Mouse (Mus musculus) testis, postnatal 14 days (tissue): ENCODE results near the gene Poc1b.

Experiments used
- DNase-seq: peaks from one replicate; pipeline ENCODE4 v3.0.0; 2021; ENCODE audit warnings: low spot score

Poc1b gene

DNA sequence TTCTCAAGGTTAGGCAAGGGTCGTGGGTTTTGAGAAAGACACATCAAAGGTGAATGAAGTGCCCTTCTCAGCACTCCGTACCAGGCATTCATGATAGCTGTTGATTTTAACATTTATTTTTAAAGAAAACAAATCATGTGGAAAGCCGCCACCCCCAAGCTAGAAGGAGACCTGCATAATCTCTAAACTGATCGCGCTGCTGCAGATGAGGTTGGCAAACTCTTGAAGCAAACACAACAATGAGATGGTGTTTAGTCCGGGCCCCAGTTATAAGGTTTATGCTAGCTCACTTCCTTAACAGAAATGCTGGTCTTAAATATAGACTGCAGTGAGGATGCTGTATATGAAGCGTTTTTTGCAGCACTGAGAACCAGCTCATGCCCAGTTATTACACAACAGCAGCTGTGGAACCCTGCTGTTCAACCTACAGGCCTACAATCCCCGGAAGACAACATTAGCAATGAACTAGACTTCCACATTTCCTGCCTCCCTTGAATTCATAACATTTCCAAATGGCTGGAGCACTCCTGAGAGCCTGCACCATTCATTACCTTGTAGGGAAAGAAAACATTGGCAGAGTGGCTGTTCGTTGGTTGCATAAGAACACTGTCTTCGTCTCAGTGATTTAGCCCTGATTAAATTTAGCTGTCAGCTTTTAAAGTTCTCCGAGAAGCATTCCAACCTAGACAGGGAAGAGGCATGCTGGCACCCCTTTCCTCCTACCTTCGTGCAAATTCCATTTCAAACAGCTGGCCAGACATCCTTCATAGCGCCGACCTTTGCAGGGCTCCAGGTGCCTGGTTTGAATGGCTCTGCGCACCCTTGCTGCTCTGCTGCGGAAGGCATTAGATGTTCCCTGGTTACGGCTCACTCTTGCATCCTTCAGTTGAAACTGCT lies 121.4 kb downstream of the Poc1b start:
- no peak for DNase-seq

GRCm38 (mm10) chr10:99229031-99229684 lies 122.3 kb downstream of the Poc1b start:
- no peak for DNase-seq

DNA sequence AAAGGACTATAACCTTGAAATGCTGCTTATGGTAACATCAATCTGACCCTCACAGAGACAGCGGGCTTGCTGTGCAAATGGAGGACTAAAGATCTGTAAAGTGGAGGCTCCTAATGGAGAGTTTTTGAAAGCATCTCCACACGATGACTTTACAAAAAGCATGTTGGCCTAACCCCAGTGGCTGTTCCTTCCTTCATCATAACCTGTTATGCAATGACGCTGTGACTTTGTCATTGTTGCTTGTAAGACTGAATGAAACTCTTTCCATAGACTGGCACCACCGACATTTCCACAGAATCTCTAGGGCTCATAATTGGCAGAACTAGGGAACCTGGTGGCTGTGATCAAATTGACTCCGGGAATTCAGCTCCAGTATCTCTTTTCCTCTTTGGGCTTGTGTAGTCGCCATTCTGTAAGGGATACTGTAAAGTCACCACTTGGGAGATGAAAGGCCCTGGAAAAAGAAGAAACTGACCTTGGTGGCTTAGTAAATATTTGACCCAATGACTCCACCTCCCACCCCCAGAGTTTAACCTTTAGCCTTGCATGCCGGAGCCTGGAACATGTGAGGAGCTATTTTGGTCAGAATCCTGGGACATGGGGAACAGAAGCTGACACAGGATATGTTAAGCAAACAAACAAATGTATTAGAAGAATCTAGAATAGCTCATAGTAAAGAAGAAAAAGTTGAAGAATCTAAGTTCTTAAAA lies 125.8 kb downstream of the Poc1b start:
- DNase-seq: no peak

DNA sequence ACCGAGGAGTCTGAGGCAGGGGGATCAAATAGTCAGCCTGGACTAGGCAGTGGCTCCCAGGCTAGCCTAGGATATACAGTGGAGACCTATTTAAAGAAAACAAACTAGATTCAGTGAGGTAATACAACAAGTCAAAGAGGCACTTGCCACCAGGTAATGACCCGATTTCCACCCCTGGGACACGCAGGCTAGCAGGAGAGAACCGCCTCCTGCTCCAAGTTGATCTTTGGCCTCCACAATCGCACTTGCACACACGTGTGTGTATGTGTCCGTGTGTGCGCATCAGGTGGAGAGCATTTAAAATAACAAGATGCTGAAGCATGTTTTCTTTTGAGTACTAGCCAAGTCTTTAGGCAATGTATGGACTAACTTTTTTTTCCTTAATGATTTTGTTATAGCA lies 127.5 kb downstream of the Poc1b start:
- no peak for DNase-seq

- DNase-seq: no peak
Measured at GRCm38 (mm10) chr10:99235081-99235480, 128.2 kb downstream of the Poc1b start.

DNA sequence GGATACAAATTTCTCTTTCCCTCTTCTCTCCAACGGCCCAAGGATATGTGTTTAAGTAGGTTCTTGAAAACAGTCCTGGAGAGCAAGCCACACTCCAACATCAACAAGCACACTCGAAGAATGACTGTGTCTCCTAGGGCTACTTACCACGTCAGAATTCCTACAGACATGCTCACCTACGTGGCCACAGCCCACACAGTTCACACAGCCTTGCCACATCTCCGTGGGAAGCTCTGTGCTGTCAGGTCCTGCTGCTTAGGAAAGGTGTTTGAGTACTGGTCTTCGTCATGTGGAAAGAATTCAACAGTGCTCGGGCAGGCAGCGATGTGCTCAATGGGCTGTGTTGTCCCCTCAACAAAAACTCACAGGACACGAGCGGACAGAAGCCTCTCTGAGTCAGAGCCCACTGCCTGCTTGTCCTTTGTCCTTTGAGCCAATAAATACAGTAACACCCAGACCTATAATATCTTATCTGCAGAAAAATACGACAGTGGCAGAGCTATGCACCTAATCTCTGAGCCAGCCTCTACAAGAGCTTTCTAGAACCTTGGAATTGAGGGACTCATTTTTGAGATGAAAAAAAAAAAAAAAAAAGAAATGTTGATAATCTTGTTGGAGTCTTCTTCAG lies 130.5 kb downstream of the Poc1b start:
- no peak for DNase-seq

- DNase-seq: no peak
Measured at GRCm38 (mm10) chr10:99238537-99238936, 131.7 kb downstream of the Poc1b start.

DNA sequence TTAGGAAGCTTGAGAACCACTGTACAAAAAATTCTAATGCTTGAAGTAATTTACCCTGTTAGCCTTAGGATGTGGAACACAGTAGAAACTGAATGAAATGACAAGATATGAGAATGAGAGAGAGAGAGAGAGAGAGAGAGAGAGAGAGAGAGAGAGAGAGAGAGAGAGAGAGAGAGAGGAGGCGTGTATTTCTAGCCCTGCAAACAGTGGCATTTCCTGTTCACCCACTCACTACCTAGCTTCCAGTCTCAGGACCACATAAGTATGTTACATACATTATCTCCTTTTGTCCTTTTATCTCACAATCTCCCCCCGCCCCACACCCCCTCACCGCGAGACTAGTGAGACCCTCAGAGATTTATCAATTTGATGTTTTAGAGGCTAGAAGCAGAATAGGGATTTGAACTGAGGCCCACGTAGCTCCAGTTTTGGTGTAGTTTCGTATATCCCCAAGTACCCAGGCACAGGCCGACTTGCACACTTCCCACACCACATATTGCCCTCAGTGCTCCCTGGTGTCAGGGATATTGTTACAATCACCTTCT lies 134.5 kb downstream of the Poc1b start:
- no peak for DNase-seq

- DNase-seq: no peak
Measured at GRCm38 (mm10) chr10:99241829-99242711, 135.2 kb downstream of the Poc1b start.

GRCm38 (mm10) chr10:99242721-99243120 lies 135.9 kb downstream of the Poc1b start:
- DNase-seq: no peak

DNA sequence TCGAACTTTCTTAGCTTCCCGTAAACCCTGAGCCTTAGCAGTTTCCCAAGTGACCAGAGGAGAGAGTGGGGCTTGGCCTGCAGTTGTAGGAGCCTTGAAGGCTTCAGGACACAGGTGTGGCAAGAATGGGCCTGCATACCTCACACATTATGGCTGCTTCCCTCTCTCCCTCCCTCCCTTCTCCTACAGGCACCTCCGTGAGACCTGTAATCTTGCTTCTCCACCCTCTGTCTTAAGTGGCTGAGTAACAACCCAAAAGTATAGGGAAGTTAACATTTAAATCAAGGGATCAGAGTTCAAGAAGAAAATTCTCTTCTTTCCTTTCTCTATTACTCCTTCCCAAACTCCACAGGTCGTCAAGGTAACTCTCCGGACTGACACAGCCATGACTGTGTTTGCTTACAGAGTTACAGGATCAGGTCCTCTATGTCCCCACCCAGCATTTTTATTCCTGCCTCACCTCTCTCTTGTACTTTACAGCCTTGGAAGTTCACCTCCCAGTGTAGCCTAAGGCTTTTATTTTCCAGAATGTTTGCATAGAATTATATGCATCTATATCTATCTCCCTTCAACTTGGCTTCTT lies 137.2 kb downstream of the Poc1b start:
- no peak for DNase-seq

DNA sequence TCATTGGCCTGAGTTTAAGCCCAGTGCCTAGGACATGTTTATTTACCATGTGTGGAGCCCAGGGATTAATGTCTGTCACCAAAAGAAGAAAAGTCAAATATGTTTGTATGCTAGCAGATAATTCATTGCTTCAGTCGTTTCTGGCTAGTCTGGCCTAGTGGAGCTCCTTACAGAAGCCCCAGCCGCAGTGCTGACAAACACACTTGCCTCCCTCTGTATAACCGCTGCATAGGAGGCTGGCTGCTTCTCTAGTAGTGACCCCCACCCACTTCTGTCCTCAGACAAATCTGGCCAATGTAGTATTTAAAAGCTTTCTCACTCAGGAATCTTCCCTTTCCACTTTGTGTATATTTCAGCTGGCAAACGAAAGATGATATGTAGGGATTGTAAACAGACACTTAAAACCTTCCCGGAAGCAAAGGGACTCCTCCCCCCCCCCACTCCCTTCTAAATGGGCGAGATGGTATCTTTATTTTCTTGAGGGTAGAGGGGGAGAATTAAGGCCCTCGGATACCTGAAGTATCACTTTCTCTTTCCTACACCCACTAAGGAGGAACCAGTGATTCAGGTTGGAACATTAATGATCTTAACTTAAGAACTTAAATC lies 137.9 kb downstream of the Poc1b start:
- DNase-seq: no peak

- DNase-seq: no peak
Measured at GRCm38 (mm10) chr10:99246797-99247508, 140.1 kb downstream of the Poc1b start.
